Mouse (Mus musculus) stomach, postnatal 0 days (tissue): ENCODE measurements at regions not wholly inside any gene's neighbourhood (a gene's known extent, or its start where the extent isn't known, plus 50 kb on each side); places are given as distances from the start of the nearest gene placed in this dataset.

Experiments used
- CTCF ChIP-seq: IDR thresholded peaks from 2 replicates; pipeline ENCODE4 v1.5.1; 2016; ENCODE audit warnings: antibody characterized with exemption, low read depth, mild to moderate bottlenecking, moderate library complexity
- EP300 ChIP-seq: optimal IDR thresholded peaks from 2 replicates; pipeline ENCODE3; 2016; ENCODE audit warnings: antibody characterized with exemption

GRCm38 (mm10) chr17:10098199-10098598 lies 221.5 kb downstream of the Qk start:
- TF ChIP-seq CTCF (no peak), EP300 (no peak)
